Mouse (Mus musculus): ENCODE data around the gene Fam173a. TPM values are rescaled to one million over a fixed set of nuclear protein-coding genes. Genes with fewer than 3 reads are reported as not detected.

The Fam173a gene
- polyA plus RNA-seq (2012; rRNA removed), result 96.2 and 131 TPM in 2 replicates

GRCm38 (mm10) chr17:25792615-25793014 is at the start of gene Fam173a:
Gene Fam173a (minus strand): TSS chr17:25792901.
- no peak for DNase-seq (ENCODE audit: low spot score)

- no peak for DNase-seq (ENCODE audit: low spot score)
These were observed 48.6 kb upstream of the Fam173a start, which contains the start of gene Gm20683 for GRCm38 (mm10) chr17:25841117-25841880. Gene Gm20683 (minus strand): TSS chr17:25841763.

- DNase-seq (ENCODE audit: low spot score), result no peak
These were observed 47.8 kb upstream of the Fam173a start for GRCm38 (mm10) chr17:25840519-25840918.

- no peak for DNase-seq (ENCODE audit: low spot score)
These were observed 46.9 kb upstream of the Fam173a start for GRCm38 (mm10) chr17:25839455-25840235.

GRCm38 (mm10) chr17:25838904-25839303 is 46.2 kb upstream of the Fam173a start:
- DNase-seq (ENCODE audit: low spot score), result no peak

GRCm38 (mm10) chr17:25837533-25837932 is 44.8 kb upstream of the Fam173a start:
- no peak for DNase-seq (ENCODE audit: low spot score)

GRCm38 (mm10) chr17:25837076-25837410 is 44.3 kb upstream of the Fam173a start, which contains the start of gene Rhbdl1:
Gene Rhbdl1 (minus strand): TSS chr17:25837295.
- no peak for DNase-seq (ENCODE audit: low spot score)

GRCm38 (mm10) chr17:25836397-25837075 is 43.8 kb upstream of the Fam173a start:
- no peak for DNase-seq (ENCODE audit: low spot score)

GRCm38 (mm10) chr17:25835816-25836215 is 43.1 kb upstream of the Fam173a start:
- DNase-seq (ENCODE audit: low spot score), result no peak

- no peak for DNase-seq (ENCODE audit: low spot score)
These were observed 42.6 kb upstream of the Fam173a start for GRCm38 (mm10) chr17:25835301-25835700.

GRCm38 (mm10) chr17:25834595-25835222 is 42.0 kb upstream of the Fam173a start:
- DNase-seq (ENCODE audit: low spot score), result no peak

- no peak for DNase-seq (ENCODE audit: low spot score)
These were observed 41.4 kb upstream of the Fam173a start for GRCm38 (mm10) chr17:25833961-25834594.

GRCm38 (mm10) chr17:25833291-25833663 is 40.6 kb upstream of the Fam173a start, which contains the start of gene Stub1:
Gene Stub1 (minus strand): TSS chr17:25833404.
- no peak for DNase-seq (ENCODE audit: low spot score)

- peak; percentile 98 for DNase-seq (ENCODE audit: low spot score)
These were observed 40.0 kb upstream of the Fam173a start for GRCm38 (mm10) chr17:25832436-25833290.

GRCm38 (mm10) chr17:25831451-25832281 is 39.0 kb upstream of the Fam173a start:
- DNase-seq (ENCODE audit: low spot score), result no peak

GRCm38 (mm10) chr17:25830806-25831431 is 38.2 kb upstream of the Fam173a start:
- no peak for DNase-seq (ENCODE audit: low spot score)

GRCm38 (mm10) chr17:25830200-25830753 is 37.6 kb upstream of the Fam173a start:
- DNase-seq (ENCODE audit: low spot score), result no peak

- no peak for DNase-seq (ENCODE audit: low spot score)
These were observed 36.9 kb upstream of the Fam173a start for GRCm38 (mm10) chr17:25829558-25830017.

Data from urinary bladder, adult 2 months (tissue).